Mouse (Mus musculus) midbrain, embryonic 16.5 days (tissue): ENCODE data around the gene Gmeb2. TPM values are rescaled to one million over a fixed set of nuclear protein-coding genes. Genes with fewer than 3 reads are reported as not detected.

ENCODE experiments used
- ATAC-seq: fragments of 200-750 bp; cut with Nextera tagmentation; 2 replicates; pipeline ENCODE4 v1.8.0; 2017; ENCODE audit warnings: moderate TSS enrichment
- H3K27ac ChIP-seq: fragments of 300-500 bp; sonication (generic); 2 replicates; pipeline ENCODE4 v1.5.1; 2014; ENCODE audit warnings: mild to moderate bottlenecking, low read length, mixed read lengths
- H3K27me3 ChIP-seq: fragments of 300-500 bp; sonication (generic); 2 replicates; pipeline ENCODE4 v1.6.1; 2014; ENCODE audit warnings: low read depth, low read length, mixed read lengths; ENCODE audit not compliant: control insufficient read depth, insufficient read depth
- H3K36me3 ChIP-seq: fragments of 300-500 bp; sonication (generic); 2 replicates; pipeline ENCODE4 v1.6.1; 2014; ENCODE audit warnings: mild to moderate bottlenecking, low read length, moderate library complexity, mixed read lengths; ENCODE audit not compliant: control insufficient read depth, insufficient read depth
- H3K4me1 ChIP-seq: fragments of 300-500 bp; sonication (generic); 2 replicates; pipeline ENCODE4 v1.6.1; 2014; ENCODE audit warnings: mild to moderate bottlenecking, low read length, mixed read lengths; ENCODE audit not compliant: control insufficient read depth, insufficient read depth
- H3K4me2 ChIP-seq: fragments of 300-500 bp; sonication (generic); 2 replicates; pipeline ENCODE4 v1.6.1; 2014; ENCODE audit warnings: mild to moderate bottlenecking, low read length, mixed read lengths
- H3K4me3 ChIP-seq: fragments of 300-500 bp; sonication (generic); 2 replicates; pipeline ENCODE4 v1.5.1; 2014; ENCODE audit warnings: low read depth, mild to moderate bottlenecking, low read length, moderate library complexity, mixed read lengths
- H3K9ac ChIP-seq: fragments of 300-500 bp; sonication (generic); 2 replicates; pipeline ENCODE4 v1.6.1; 2014; ENCODE audit warnings: low read depth, low read length, mixed read lengths
- H3K9me3 ChIP-seq: fragments of 300-500 bp; sonication (generic); replicated peaks from 2 replicates; pipeline ENCODE4 v1.6.1; 2014; ENCODE audit warnings: mild to moderate bottlenecking, low read length, mixed read lengths; ENCODE audit not compliant: control insufficient read depth, poor library complexity, severe bottlenecking
- WGBS: fragments of 180-500 bp; shearing (Covaris S2); extraction: QIAGEN DNeasy Blood & Tissue Kit; methylation state at CpG from one replicate; pipeline ENCODE4 v1.1.7; 2014; 5-methylcytosine and 5-hydroxymethylcytosine counted together
- polyA plus RNA-seq: library from polyadenylated mRNA; unstranded; fragments of >200 nt; fragmentation: Nextera tagmentation; extraction: Ambion mirVana; gene quantifications from 2 replicates; pipeline ENCODE4 v1.2.1, GENCODE M21; 2015

Gmeb2 gene
- polyA plus RNA-seq, 1 experiment from 2014 or later, result 16.3 TPM

DNA sequence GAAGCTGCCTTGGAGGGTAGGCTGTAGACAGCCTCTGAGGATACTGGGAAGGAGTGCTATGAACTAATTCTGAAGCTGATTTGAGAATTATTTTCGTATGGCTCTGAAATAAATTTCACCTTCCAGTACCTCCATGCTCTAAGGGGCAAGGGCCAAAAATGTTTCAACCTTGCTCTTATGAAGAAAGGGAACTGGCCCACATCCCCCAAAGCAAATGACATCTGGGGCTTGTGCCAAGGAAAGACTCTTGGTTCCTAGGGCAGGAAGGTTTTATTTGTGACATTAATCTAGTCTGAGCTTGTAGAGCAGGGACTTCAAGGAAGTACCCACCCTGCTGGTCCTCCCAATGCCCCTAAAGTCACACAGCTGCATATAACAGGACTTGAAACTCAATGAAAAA is 36.0 kb downstream of the Gmeb2 start:
- no peaks in the 10 kb centered on the region for H3K9me3 ChIP-seq
- H3K9ac ChIP-seq, result no peak overlapping the region
- 92% methylated on average over 1 of the region's 1 CpGs for WGBS
- H3K27me3 ChIP-seq, result no peaks in the 10 kb centered on the region
- no peak overlapping the region for H3K4me3 ChIP-seq
- no peak for ATAC-seq
- H3K27ac ChIP-seq, result no peak overlapping the region
- H3K36me3 ChIP-seq, result peaks cover 22% of the 10 kb centered on the region
- H3K4me1 ChIP-seq, result no peaks in the 10 kb centered on the region
- no peak overlapping the region for H3K4me2 ChIP-seq

DNA sequence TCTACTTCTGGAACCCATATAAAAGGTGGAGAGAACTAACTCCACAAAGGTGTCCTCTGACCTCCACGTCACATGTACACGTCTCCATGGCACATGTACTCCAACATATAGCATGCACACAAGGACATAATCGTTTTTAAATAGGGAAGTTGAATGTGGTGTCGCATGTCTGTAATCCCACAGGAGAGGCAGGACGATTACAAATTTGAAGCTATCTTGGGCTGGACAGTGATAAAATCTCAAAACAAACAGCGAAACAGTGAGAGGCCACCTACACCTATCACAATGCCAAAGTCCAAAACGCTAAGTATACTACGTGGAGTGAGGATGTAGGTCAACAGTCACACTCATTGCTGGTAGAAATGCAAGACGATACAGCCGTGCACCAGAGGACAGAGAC is 38.6 kb downstream of the Gmeb2 start:
- Histone ChIP-seq H3K4me1 (no peaks in the 10 kb centered on the region), H3K27ac (no peak overlapping the region), H3K4me3 (no peak overlapping the region), H3K27me3 (no peaks in the 10 kb centered on the region), H3K36me3 (peaks cover 15% of the 10 kb centered on the region), H3K4me2 (no peak overlapping the region), H3K9ac (no peak overlapping the region), H3K9me3 (no peaks in the 10 kb centered on the region)
- no peak for ATAC-seq
- WGBS, result 91% methylated on average over 10 of the region's 10 CpGs

DNA sequence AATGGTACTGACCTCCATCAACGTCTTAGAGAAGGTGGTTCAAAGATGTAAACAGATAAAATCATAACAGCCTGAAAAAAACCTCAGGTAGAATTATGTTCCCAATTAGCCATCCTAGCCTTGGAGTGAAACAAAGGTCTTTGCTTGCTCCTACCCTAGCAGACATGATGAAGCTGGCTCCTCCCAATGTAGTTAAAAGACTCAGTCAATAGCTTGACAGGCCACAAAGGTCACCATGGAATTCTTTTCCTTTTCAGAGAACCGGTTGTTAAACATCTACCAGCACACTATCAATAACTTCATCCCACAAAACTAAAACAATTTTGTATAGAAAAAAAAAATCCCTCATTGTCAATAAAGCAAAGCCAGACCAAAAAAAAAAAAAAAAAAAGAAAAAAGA is 42.8 kb downstream of the Gmeb2 start:
- no peak overlapping the region for H3K4me3 ChIP-seq
- H3K4me2 ChIP-seq, result no peak overlapping the region
- WGBS, result 33% methylated on average over 2 of the region's 2 CpGs
- no peak for ATAC-seq
- no peaks in the 10 kb centered on the region for H3K27me3 ChIP-seq
- H3K36me3 ChIP-seq, result no peaks in the 10 kb centered on the region
- no peaks in the 10 kb centered on the region for H3K9me3 ChIP-seq
- no peaks in the 10 kb centered on the region for H3K4me1 ChIP-seq
- no peak overlapping the region for H3K9ac ChIP-seq
- no peak overlapping the region for H3K27ac ChIP-seq

DNA sequence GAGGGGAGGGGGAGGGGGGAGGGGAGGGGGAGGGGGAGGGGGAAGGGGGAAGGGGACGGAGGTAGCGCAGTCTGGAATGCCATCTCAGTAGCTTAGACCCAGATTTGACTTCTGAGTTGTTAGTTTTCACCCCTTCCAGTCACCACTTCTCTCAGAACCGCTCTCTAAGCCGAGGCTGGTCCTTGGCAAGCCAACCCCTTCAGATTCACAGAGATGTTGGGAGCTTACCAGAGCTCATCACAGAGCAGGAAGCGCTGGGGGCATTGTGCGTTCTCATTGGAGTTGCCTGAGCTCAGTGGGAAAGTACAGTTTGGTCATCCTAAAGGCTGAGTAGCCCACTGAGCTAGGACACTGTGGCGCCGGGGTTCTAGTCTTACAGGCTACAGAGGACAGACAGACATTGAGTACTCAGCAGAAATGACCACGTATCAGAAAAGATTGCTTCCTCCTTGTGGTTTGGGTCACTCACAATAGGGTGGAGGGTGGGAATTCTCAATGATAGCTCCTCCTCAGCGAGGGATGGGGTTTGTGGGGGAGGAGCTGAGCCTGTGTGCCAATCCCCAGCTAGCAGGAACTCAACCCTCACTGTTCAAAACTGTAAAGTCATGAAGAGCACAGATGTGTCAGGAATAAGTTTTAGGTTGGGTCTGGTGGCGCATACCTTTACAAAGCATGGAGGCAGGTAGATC is 44.0 kb downstream of the Gmeb2 start:
- ATAC-seq, result no peak
- Histone ChIP-seq H3K36me3 (no peaks in the 10 kb centered on the region), H3K4me1 (no peaks in the 10 kb centered on the region), H3K9me3 (no peaks in the 10 kb centered on the region), H3K4me2 (no peak overlapping the region), H3K9ac (no peak overlapping the region), H3K4me3 (no peak overlapping the region), H3K27ac (no peak overlapping the region), H3K27me3 (no peaks in the 10 kb centered on the region)
- 32% methylated on average over 11 of the region's 11 CpGs for WGBS

DNA sequence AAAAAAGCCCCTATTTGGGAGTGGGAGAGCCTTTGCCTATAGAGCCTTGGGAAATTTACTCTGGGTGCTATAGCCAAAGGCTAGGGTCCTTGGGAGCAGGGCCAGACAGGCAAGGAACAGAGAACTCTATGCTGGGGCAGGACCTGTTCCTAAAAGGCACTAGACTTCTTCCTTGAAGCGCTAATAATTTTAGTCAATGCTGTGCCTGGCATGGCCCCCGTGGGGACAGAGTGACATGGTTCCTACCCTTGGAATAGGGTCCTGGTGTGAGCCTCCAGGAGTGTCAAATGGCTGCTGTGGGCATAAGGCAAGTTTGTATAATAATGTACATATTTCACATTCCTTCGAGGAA is 45.5 kb downstream of the Gmeb2 start:
- Histone ChIP-seq H3K27ac (no peak overlapping the region), H3K4me2 (peak overlapping the region; percentile 27; the same call in 1 of the 2 replicates), H3K9ac (no peak overlapping the region), H3K36me3 (no peaks in the 10 kb centered on the region), H3K4me1 (no peaks in the 10 kb centered on the region), H3K27me3 (no peaks in the 10 kb centered on the region), H3K4me3 (no peak overlapping the region), H3K9me3 (no peaks in the 10 kb centered on the region)
- ATAC-seq, result no peak
- 76% methylated on average over 3 of the region's 3 CpGs for WGBS

DNA sequence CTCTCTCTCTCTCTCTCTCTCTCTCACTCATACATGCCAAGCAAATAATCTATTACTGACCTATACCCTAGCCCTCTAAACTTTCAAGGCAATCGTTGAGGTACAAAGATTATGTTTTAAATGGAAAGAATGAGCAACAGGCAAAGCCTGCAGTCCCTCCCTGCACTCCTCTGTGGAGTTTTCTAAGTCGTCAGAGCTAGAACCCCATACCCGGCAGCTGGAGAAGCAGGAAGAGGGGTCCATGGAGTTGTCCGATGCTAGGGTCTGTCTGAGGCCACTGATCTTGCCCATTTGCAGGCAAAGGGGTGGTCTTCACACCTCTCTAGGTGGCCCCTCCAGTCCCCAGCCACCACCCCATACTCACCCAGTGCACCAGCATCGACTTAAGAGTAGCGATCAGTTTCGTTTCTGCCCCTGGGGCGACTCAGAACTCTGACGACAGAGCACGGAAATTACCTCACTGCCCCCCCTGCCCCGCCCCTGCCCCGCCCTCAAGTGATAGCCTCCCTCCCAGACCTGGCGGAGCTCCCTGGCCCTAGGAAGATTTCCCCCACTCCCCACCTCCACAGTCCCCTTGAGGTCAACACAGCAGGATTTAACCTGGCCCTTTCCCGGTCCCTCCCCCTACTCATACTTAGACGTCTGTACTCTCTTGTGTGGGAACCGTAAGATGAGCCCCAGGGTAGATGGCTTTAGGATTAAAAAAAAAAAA is 46.1 kb downstream of the Gmeb2 start, which contains the start of gene Helz2:
Gene Helz2, minus strand, starts transcription at position 426 of the 712 bp plus-strand sequence.
- H3K9me3 ChIP-seq, result no peaks in the 10 kb centered on the region
- H3K27ac ChIP-seq, result no peak within 1 kb of the TSS
- H3K36me3 ChIP-seq, result no peaks in the 10 kb centered on the region
- 13% methylated on average over 16 of the region's 16 CpGs for WGBS
- H3K4me1 ChIP-seq, result no peaks in the 10 kb centered on the region
- ATAC-seq, result no peak
- H3K4me2 ChIP-seq, result peak within 1 kb of the TSS; percentile 27
- H3K9ac ChIP-seq, result no peak within 1 kb of the TSS
- peak within 1 kb of the TSS; percentile 20 for H3K4me3 ChIP-seq
- H3K27me3 ChIP-seq, result no peaks in the 10 kb centered on the region

DNA sequence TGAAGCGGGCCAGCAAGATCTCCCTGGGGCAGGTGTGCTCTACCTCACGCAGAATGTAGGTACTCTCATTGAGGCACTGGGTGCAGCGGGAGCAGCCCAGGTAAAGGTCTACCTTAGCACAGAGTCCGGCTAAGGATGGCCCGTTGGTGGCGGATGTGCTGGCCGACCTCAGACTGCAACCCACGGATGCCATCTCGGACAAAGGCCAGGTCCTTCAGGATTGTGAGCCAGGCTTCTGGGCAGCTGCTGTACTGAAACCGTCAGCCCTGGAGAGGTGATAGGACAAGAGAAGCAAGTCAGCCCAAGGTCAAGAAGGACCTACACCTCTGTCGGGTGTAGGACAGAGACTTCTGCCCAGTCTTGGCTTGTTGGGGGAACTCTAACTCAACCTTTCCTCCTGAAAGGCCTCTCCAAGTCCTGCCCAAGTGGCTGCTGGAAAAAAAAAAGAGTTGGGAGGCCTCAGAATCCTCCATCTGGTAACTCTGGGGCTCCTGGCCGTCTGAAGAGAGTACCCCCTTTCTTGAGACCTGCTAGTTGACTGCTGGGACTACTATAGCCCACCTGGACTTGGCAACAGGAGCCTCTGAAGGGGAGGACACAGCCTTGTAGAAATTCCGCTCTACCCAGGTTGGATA is 46.9 kb downstream of the Gmeb2 start:
- H3K4me3 ChIP-seq, result no peak overlapping the region
- no peaks in the 10 kb centered on the region for H3K9me3 ChIP-seq
- no peaks in the 10 kb centered on the region for H3K4me1 ChIP-seq
- no peaks in the 10 kb centered on the region for H3K27me3 ChIP-seq
- H3K9ac ChIP-seq, result no peak overlapping the region
- H3K4me2 ChIP-seq, result no peak overlapping the region
- no peak overlapping the region for H3K27ac ChIP-seq
- 91% methylated on average over 13 of the region's 13 CpGs for WGBS
- no peaks in the 10 kb centered on the region for H3K36me3 ChIP-seq
- no peak for ATAC-seq

DNA sequence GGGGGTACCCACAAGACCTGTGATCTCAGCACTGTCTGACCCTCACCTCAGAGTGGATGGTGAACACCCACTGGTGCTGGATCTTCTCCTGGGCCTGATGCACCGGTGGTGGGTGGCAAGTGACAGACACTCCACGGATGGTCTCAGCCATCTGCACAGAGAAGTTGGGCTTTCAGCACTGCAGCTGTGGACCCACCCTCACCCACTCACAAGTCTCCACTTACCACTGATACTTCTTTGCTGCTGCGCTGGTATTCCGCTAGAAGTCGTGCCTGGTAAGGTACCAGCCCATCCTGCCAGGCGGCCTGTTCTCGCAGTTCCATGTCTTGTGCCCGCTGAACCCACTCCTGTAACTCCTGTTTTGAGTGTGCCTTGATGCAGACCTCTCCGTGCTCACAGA is 48.6 kb downstream of the Gmeb2 start:
- no peak overlapping the region for H3K4me3 ChIP-seq
- ATAC-seq, result no peak
- 95% methylated on average over 9 of the region's 9 CpGs for WGBS
- no peak overlapping the region for H3K9ac ChIP-seq
- H3K9me3 ChIP-seq, result no peaks in the 10 kb centered on the region
- H3K4me1 ChIP-seq, result no peaks in the 10 kb centered on the region
- H3K4me2 ChIP-seq, result no peak overlapping the region
- H3K27me3 ChIP-seq, result no peaks in the 10 kb centered on the region
- no peak overlapping the region for H3K27ac ChIP-seq
- H3K36me3 ChIP-seq, result no peaks in the 10 kb centered on the region

DNA sequence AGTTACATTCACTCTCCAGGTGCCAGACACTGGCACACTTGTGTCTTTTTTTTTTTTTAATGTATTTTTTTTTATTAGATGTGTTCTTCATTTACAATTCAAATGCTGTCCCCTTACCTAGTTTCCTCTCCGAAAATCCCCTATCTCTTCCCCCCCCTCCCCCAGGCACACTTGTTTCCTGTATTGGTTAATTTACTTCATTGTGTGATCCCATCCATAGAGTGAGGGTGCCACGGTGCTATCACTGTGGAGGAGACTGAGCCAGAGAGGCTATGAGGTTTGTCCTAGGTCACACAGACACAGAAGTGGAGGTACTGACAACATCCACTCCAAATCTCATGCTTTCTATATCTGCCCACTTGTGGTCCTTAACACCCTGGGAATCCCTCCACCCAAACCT is 49.0 kb downstream of the Gmeb2 start:
- no peaks in the 10 kb centered on the region for H3K4me1 ChIP-seq
- no peak overlapping the region for H3K4me3 ChIP-seq
- H3K27ac ChIP-seq, result no peak overlapping the region
- 65% methylated on average over 2 of the region's 2 CpGs for WGBS
- H3K27me3 ChIP-seq, result no peaks in the 10 kb centered on the region
- H3K36me3 ChIP-seq, result no peaks in the 10 kb centered on the region
- ATAC-seq, result no peak
- no peak overlapping the region for H3K9ac ChIP-seq
- H3K4me2 ChIP-seq, result no peak overlapping the region
- no peaks in the 10 kb centered on the region for H3K9me3 ChIP-seq
